Mouse (Mus musculus) olfactory bulb, adult 2 months (tissue): ENCODE measurements around the gene Lztr1.

ENCODE experiments used
- CTCF ChIP-seq: fragments of 200-500 bp; IDR thresholded peaks from 2 replicates; pipeline ENCODE4 v1.5.1; 2012; ENCODE audit warnings: low read depth, mild to moderate bottlenecking, low read length, moderate library complexity; ENCODE audit not compliant: insufficient read depth
- POLR2A ChIP-seq: fragments of 200-500 bp; IDR thresholded peaks from 2 replicates; pipeline ENCODE4 v1.6.1; 2012; ENCODE audit warnings: mild to moderate bottlenecking, low read depth, low read length, moderate library complexity; ENCODE audit not compliant: insufficient read depth

DNA sequence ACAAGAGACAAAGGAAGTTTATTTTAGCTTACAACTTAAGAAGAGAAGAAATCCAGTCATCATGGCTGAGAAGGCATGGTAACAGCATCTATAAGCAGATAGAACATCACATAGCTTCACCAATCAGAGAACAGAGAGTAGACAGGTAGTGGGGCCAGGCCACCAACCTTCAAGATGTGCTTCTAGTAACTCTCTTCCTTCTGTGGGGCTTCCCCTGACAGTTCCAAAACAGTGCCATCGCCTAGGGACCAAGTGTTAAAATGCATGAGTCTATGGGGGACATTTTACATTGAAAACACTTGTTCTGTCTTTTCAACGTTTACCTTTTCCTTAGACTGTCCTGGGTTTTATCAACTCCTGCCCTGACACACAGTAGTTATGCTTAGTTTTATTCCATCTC lies 45.3 kb upstream of the Lztr1 start:
- TF ChIP-seq CTCF (no peak), POLR2A (no peak)
